Mouse (Mus musculus): ENCODE results near the gene Dnal1.

GRCm38 (mm10) chr12:84114153-84114994 is at the start of gene Dnal1:
- TF ChIP-seq TAL1 (IDR thresholded peaks at IDR 0.05; ENCODE audit: low read length) (no peak), GATA1 (IDR thresholded peaks at IDR 0.05; ENCODE audit: low read length) (no peak)

All from erythroblast, embryonic 14.5 days (primary cell).